Mouse (Mus musculus) T-helper 1 cell (primary cell): ENCODE measurements around the gene Trim7.
"Not testable (repeated sequence)": the region's sequence is repeated elsewhere in the genome, so short reads cannot be mapped to it uniquely, and the experiment has no call there.

Experiments used
- in situ Hi-C: fragments of 300-600 bp; cut with MboI, MseI; formaldehyde crosslinking; loops from one replicate; pipeline ENCODE4 v1.15.1; 2025; ENCODE audit warnings: high pct_unique_total_duplicates

Trim7 gene

GRCm38 (mm10) chr11:48825979-48826751 is at the start of gene Trim7, which contains the start of gene Gm12184:
Gene Trim7, plus strand, starts transcription at chr11:48826140.
Gene Gm12184, minus strand, starts transcription at chr11:48826655.
- in situ Hi-C loops = not testable (repeated sequence)

GRCm38 (mm10) chr11:48776664-48777063 is 49.3 kb upstream of the Trim7 start:
- in situ Hi-C loops = no loop called here

GRCm38 (mm10) chr11:48777303-48777702 is 48.6 kb upstream of the Trim7 start:
- in situ Hi-C loops = no loop called here

- in situ Hi-C loops = no loop called here
Measured at GRCm38 (mm10) chr11:48779450-48779849, 46.5 kb upstream of the Trim7 start.

- in situ Hi-C loops = loop anchor here (10.0 kb wide), 1 partner anchor 413 kb away; no protein-coding TSS in a partner anchor
Measured at GRCm38 (mm10) chr11:48782243-48782642, 43.7 kb upstream of the Trim7 start.

GRCm38 (mm10) chr11:48787455-48788211 is 38.3 kb upstream of the Trim7 start:
- in situ Hi-C loops = loop anchor here (5.0 to 10.0 kb wide), 2 partner anchors 65 to 407 kb away; no protein-coding TSS in a partner anchor

- in situ Hi-C loops = loop anchor here (5.0 to 10.0 kb wide), 2 partner anchors 64 to 406 kb away; no protein-coding TSS in a partner anchor
Measured at GRCm38 (mm10) chr11:48788311-48789089, 37.4 kb upstream of the Trim7 start.

GRCm38 (mm10) chr11:48789215-48789614 is 36.7 kb upstream of the Trim7 start:
- in situ Hi-C loops = loop anchor here (5.0 to 10.0 kb wide), 2 partner anchors 63 to 406 kb away; no protein-coding TSS in a partner anchor

- in situ Hi-C loops = loop anchor here (5.0 to 10.0 kb wide), 2 partner anchors 62 to 405 kb away; no protein-coding TSS in a partner anchor
Measured at GRCm38 (mm10) chr11:48789973-48790823, 35.7 kb upstream of the Trim7 start.

- in situ Hi-C loops = no loop called here
Measured at GRCm38 (mm10) chr11:48790946-48791345, 35.0 kb upstream of the Trim7 start.

- in situ Hi-C loops = not testable (repeated sequence)
Measured at GRCm38 (mm10) chr11:48791894-48792293, 34.0 kb upstream of the Trim7 start.

- in situ Hi-C loops = no loop called here
Measured at GRCm38 (mm10) chr11:48793184-48793583, 32.8 kb upstream of the Trim7 start.

GRCm38 (mm10) chr11:48795221-48795620 is 30.7 kb upstream of the Trim7 start:
- in situ Hi-C loops = loop anchor here (5.0 kb wide), 1 partner anchor 302 kb away; no protein-coding TSS in a partner anchor

GRCm38 (mm10) chr11:48796290-48796689 is 29.6 kb upstream of the Trim7 start:
- in situ Hi-C loops = loop anchor here (5.0 kb wide), 1 partner anchor 301 kb away; no protein-coding TSS in a partner anchor

- in situ Hi-C loops = loop anchor here (5.0 kb wide), 1 partner anchor 300 kb away; no protein-coding TSS in a partner anchor
Measured at GRCm38 (mm10) chr11:48797287-48797686, 28.7 kb upstream of the Trim7 start.

GRCm38 (mm10) chr11:48798308-48798707 is 27.6 kb upstream of the Trim7 start:
- in situ Hi-C loops = loop anchor here (5.0 kb wide), 1 partner anchor 299 kb away; no protein-coding TSS in a partner anchor

GRCm38 (mm10) chr11:48798984-48799920 is 26.7 kb upstream of the Trim7 start:
- in situ Hi-C loops = loop anchor here (5.0 kb wide), 1 partner anchor 298 kb away; no protein-coding TSS in a partner anchor

- in situ Hi-C loops = loop anchor here (5.0 to 10.0 kb wide), 2 partner anchors 297 to 405 kb away; partner anchors contain the start of gene Zfp62
Measured at GRCm38 (mm10) chr11:48799921-48800701, 25.8 kb upstream of the Trim7 start, which contains the start of gene Rack1. Gene Rack1, plus strand, starts transcription at chr11:48800332.
